Mouse (Mus musculus) spleen, embryonic (tissue): ENCODE measurements around the gene Gimap4.

Experiments
- CTCF ChIA-PET: fragments of 350-600 bp; sonication (Branson Sonifier 250); formaldehyde crosslinking; loops from one replicate; lab custom pipeline; 2022; lab: Charles Lee

Gene Gimap4

DNA sequence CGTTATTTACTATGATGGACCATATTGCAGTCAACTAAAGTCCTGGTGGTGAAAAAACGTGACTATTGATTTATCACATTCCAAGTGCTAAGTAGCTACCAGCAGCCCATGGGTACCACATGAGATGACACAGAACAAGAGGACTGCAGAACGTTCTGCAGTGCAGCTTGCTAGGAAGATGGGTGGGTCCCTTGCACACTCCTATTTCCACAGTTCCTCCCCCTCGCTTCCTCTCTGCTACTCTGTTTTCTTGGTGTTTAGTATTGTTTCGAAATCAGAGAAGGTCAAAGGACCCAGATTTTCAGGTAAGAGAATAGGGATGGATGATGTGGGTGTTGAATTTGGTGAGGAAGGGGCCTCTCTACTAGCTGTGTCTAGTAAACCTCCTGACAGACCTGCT lies at the start of gene Gimap4:
TSS of gene Gimap4 (plus strand) at position 231 of the 400 bp plus-strand sequence.
- CTCF ChIA-PET, result interaction anchor here (1.6 kb wide), 1 partner anchor 14 kb away, joined by 3 read pairs; no protein-coding TSS in a partner anchor

DNA sequence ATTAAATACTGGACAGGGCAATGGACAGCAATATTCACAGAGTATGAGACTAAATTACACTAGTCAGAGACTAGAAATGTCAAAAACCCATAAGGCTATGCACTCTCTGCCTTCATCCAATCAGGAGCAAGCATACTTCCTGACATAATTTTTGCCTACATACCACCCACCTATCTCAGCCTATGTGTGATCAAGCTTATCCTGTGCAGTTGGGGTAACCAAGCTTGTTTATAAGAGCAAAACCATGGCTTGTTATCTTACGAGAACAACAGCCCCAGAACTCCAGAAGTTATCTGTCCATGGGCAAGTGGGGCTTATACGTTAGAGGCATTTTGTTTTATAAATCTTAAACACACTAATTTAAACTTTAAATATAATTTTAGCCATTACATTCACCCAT lies 49.2 kb upstream of the Gimap4 start:
- CTCF ChIA-PET, result no interaction called here

DNA sequence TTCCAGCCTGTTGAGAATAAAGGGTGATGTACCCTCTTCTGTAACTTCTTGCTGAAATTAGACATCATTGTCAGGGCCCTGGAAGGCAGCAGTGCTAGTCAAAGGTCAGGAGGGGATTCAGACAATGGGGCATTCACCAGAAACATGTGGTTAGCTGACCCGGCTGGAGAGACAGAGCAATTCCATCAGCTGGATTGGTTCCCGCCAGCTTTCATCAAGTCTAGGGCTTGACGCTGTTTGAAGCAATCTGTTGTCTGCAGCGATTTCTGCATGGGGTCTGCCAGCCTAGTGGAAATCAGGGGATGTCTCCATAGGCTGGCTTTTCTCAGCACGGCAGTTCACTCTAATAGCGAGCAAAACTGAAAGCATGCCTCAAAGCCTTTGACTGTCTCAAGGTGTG lies 47.8 kb upstream of the Gimap4 start:
- CTCF ChIA-PET, result interaction anchor here (0.6 kb wide), 1 partner anchor 701 kb away, joined by 6 read pairs; no protein-coding TSS in a partner anchor

DNA sequence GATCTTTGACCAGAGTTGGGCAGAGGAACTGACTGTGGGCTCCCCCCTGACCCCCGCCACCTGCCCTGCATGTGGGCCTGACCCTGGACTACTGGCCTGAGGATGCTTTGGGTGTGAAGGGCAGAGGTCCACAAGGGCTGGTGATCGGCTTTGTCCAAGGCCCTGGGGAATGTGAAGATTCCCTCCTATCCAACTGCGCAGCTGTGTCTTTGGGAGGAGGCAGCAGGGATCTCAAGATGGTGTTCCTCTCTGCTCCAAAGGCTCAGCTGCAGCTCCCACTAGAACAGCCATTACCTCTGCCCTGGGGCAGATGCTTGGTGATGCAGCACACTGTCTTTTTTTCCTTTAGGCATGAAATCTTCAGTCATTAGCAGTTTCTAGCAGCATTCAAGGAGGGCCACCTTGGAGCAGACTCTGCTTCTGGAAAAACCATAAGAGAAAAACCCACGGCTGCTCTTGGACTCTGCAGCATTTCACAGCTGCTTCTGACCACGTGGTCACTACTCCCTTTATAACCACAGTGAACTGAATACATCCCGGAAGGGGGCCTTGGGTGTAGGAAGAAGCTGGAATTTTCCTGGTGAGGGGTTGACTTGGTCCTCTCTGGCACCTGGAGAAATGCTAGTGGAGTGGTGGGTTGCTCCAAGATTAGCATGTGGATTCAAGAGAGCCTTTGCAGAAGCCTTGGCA lies 46.4 kb upstream of the Gimap4 start:
- CTCF ChIA-PET, result no interaction called here

DNA sequence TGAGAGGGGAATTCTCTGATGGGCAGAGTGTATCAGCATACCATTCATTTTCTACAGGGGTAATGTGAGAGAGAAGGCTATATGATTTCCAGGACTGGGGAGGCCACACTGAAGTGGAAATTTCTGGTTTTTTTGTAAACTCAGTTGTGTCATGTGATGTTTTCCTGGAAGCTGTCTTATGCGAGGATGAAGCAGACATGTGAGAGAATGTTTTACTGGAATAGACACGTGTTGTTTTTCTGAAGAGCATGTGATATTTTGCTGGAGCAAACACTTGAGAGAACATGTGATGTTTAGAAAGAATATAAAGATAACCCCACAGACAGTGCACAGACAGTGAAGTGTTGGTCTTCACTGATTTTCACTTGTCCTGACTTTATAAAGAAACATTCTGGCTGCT lies 45.8 kb upstream of the Gimap4 start:
- CTCF ChIA-PET, result interaction anchor here (0.7 kb wide), 1 partner anchor 67 kb away, joined by 3 read pairs; no protein-coding TSS in a partner anchor

DNA sequence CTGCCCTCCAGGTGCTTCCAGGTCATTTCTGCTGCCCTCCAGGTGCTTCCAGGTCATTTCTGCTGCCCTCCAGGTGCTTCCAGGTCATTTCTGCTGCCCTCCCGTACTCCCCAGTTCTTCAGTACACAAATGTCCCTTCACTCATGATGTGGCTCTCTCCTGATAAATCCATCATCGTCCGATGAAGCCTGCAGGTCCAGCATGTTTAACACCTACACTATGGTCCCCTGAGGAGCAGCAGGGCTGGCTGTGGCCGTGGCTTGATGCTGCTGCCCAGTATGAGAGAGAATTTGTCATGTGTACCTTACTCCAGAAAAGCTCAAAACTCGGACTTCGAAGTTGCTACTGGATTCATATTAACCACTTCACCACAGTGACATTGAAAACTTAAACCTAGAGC lies 43.0 kb upstream of the Gimap4 start:
- CTCF ChIA-PET, result interaction anchor here (2.8 kb wide), 1 partner anchor 131 kb away, joined by 17 read pairs; no protein-coding TSS in a partner anchor

DNA sequence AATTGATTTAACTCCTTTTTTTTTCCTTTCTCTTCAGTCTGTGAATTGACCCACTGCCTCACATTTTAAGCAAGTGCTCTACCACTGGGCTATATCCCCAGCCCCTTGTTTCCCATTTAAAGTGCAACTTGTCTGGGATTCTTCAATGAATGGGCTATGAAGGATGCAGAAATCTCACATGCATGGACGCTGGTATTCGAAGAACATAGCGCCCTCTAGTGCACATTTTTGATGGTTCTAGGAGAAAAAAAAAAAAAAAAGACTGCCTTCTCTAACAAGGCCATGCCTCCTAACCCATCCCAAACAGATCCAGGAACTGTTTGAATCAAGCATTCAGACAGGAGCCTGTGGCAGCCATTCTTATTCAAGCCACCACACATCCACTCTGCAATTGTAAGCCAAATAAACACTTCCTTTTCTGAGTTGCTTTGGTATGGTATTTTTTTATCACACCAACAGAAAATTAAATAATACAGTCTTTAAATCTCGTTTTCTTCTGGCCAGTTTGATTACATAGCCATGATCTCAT lies 41.5 kb upstream of the Gimap4 start:
- CTCF ChIA-PET, result interaction anchor here (0.6 to 2.8 kb wide), 4 partner anchors 119 to 551 kb away, joined by 3 to 17 read pairs (median 5); no protein-coding TSS in a partner anchor

DNA sequence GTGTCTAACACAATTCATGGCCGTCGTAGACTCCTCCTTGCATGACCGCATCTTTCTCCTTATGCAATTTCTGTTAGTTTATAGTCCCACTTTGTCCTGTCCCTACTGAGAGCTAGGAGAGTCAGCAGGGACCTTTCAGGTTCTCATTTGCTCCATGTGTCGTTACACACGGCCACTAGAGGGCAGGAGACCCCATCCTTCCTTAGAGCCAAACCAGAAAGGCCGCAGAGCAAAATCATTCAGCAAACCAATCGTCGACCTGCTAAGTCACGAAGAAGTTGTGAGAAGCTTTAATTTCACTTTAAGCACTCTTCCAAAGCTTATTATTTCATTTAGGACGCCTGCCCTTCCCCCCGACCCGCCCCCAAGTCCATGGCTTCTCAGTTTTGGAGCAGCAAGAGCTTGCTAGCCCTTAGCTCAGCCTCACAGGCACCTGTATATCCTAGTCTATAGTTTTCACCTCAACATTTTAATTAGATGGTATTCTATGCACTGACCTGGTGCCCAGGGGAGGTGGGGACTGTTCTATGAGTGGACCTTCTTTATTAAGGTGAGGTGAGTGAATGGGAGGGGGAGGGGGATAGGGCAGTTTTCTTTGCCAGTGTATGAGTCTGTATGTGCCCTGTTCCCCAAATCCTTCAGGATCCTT lies 38.6 kb upstream of the Gimap4 start:
- CTCF ChIA-PET, result interaction anchor here (0.6 to 4.4 kb wide), 10 partner anchors 27 to 172 kb away, joined by 3 to 24 read pairs (median 4); partner anchors contain the start of genes Gimap3 and Gimap9

DNA sequence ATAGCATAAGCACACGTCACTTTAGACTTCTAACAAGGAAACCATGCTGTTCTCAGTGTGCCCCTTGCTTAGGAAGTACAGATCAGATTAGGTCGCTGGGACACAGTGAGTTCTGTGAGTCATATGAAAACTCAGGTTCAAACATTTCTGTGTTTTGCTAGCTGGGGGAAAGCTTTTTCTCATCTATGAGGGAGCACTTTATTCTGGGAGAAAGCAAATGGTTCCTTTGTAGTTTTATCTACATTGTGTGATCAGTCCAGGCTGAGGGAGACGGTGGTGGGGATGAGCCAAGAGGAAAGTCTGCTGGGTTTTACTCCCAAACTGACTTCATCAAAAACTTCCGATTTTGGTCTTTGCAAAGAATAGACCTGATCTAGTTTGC lies 38.0 kb upstream of the Gimap4 start:
- CTCF ChIA-PET, result interaction anchor here (0.6 to 4.4 kb wide), 11 partner anchors 28 to 172 kb away, joined by 3 to 24 read pairs (median 4); partner anchors contain the start of genes Gimap3 and Gimap5

DNA sequence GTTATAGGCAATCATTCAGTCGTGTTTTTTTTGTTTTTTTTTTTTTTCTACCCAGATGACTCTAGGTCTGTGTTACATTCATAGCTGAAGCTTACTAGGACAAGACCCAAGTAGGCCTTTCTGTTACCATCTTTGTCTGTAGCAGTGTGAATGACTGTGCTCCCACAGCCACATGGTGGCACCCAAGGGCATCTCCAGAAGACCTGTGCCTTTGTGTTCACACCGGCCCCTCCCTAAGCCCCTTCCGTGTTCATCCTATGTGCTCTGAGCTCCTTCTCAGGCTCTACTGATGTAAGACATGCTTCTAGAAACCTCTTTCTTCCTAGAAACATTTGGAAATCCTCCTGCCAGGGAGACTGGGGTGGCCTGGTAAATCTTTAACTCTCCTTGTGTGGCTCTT lies 37.4 kb upstream of the Gimap4 start, which contains the start of gene Gimap8:
TSS of gene Gimap8 (plus strand) at position 240 of the 400 bp plus-strand sequence.
- CTCF ChIA-PET, result interaction anchor here (0.6 to 4.4 kb wide), 12 partner anchors 31 to 843 kb away, joined by 3 to 24 read pairs (median 4); partner anchors contain the start of genes Gimap3 and Gimap5

DNA sequence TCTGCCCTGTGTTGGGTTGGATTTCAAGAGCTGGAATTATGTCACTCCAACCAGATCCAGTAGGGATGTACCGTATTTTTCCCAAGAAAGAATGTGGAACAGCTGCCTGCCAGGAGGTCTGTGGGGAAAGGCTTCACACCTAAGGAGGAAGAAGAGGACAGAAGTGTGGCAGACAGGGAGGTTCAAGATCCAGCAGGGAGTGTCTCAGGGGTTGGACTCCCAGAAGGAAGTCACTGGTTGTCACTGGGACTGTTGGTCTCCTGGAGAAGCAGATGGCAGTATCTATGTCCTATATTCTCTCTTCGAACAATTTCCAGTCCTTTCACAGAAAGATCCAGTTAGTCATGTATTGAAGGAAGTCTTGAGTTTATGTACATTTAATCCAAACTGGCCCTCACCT lies 36.7 kb upstream of the Gimap4 start:
- CTCF ChIA-PET, result interaction anchor here (0.6 to 4.4 kb wide), 9 partner anchors 16 to 210 kb away, joined by 3 to 24 read pairs (median 4); partner anchors contain the start of gene Gimap3

DNA sequence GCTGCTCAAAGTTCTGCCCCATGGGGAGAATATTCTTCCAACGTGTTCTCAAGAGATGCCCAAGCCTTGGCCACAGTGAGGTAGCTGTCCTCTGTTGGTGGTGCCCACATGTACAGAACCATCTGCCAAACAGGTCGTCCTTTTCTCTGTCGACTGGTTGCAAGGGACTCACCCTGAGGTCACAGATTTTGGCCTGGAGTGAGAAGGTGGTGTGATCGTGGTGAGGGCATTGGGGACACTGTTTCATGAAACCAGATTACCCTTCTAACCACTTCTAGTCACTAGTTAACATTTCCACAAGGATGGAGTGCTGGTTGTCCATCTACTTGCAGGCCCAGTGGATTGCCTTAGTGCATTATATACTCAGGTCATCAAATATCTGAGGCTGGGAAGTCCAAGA lies 35.6 kb upstream of the Gimap4 start:
- CTCF ChIA-PET, result interaction anchor here (0.6 to 4.4 kb wide), 2 partner anchors 27 to 122 kb away, joined by 3 to 24 read pairs; partner anchors contain the start of genes Gimap3 and Gimap9

DNA sequence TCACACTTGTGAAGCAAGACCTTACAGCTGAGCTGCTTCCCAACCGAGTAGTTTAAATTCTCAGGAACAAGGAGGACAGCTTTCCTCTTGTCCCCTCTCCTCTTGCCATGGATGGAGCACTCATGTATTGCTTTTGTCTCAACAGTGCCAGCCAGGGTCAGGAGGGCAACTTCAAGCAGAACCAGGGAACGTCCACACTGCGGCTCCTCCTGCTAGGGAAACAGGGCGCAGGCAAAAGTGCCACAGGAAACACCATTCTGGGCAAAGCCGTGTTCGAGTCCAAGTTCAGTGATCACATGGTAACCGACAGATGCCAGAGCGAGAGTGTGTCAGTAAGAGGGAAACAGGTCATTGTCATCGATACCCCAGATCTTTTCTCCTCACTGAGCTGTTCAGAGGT lies 34.3 kb upstream of the Gimap4 start:
- CTCF ChIA-PET, result interaction anchor here (0.6 to 1.5 kb wide), 3 partner anchors 8 to 70 kb away, joined by 3 to 5 read pairs (median 4); no protein-coding TSS in a partner anchor

DNA sequence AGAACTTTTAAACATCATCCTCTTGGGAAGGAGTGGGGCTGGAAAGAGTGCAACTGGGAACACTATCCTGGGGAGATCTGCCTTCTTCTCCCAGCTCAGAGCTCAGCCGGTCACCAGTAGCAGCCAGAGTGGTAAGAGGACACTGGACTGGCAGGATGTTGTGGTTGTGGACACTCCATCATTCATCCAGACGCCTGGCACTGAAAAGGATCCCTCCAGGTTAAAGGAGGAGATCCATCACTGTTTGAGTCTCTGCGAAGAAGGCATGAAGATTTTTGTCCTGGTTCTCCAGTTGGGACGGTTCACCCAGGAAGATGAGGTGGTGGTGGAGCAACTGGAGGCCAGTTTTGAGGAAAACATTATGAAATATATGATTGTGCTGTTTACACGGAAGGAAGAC lies 25.6 kb upstream of the Gimap4 start:
- CTCF ChIA-PET, result interaction anchor here (0.7 to 0.9 kb wide), 3 partner anchors 9 to 265 kb away, joined by 3 to 25 read pairs (median 12); no protein-coding TSS in a partner anchor

DNA sequence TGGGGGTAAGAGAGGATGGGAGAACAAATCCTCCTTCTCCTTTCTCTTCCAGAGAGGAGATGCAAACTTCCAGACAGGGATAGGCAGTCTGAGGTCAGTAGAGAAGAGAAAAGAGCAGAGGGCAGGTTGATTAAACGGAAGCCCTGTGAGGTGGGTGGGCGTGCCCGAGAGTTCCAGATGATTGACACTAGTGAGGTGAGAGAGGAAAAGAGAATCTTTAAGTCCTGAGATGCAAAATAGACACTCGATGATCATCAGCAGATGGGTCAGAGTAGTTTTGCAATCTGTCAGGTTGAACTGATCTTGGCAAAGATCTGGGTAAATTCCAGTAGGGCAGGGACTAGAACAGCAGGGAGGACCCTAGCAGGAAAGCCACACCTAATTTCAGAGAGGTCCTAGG lies 19.6 kb upstream of the Gimap4 start:
- CTCF ChIA-PET, result no interaction called here

DNA sequence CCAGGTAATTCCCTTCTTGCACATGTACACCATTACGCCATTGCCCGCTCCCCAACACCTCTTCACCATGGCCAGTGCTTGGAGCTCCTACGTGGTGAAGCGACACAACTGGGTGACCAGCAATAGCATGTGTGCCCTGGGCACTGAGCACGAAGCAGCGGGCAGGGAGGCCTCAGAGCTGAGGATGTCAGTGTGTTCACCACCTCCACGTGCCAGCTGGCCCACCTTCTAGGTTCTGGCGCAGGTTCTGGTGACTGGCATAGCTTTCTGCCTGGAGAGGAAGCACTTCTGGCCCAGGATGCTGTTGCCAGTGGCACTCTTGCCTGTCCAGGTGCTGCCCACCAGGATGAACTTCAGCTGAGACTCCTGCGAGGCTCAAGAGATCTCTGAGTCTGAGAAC lies 18.9 kb upstream of the Gimap4 start:
- CTCF ChIA-PET, result no interaction called here

DNA sequence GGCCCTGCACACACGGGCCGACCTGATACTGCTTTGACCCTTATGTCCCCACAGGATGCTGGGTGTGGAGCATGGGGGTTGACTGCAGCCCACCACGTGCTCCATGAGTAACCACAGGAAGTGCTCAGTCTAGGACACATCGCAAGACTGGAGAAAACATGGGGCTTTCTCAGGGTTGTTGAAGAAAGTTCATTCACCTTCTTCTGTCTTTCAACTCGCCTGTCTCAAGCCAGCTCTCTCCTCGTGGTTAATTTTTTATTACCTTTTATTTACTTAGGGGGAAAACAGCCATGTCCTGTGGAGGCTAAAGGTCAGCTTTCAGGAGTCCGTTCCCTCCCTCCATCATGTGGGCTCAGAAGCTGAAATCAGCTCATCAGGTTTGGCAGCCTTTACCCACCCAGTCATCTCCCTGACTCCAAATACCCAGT lies 18.2 kb upstream of the Gimap4 start:
- CTCF ChIA-PET, result interaction anchor here (0.7 to 0.8 kb wide), 3 partner anchors 16 to 50 kb away, joined by 3 to 7 read pairs (median 3); no protein-coding TSS in a partner anchor

DNA sequence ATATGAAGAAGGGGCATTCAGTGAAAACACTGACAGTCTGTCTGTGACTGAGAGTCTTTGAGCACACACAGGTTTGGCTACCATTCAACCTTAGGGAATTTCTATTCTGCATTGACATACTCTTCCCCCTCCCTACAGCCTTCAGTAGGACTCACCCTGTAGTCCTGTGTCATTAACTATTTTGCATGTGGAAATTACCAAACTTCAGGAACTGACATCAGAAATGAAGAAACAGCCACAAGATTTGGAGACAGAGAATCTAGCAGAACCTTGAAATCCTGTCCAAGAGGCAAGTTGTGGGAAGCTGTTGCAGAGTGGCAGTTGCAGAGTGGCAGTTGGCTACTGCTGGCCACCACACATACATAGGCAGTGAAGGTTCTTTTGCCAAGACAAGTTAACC lies 16.3 kb upstream of the Gimap4 start:
- CTCF ChIA-PET, result no interaction called here

DNA sequence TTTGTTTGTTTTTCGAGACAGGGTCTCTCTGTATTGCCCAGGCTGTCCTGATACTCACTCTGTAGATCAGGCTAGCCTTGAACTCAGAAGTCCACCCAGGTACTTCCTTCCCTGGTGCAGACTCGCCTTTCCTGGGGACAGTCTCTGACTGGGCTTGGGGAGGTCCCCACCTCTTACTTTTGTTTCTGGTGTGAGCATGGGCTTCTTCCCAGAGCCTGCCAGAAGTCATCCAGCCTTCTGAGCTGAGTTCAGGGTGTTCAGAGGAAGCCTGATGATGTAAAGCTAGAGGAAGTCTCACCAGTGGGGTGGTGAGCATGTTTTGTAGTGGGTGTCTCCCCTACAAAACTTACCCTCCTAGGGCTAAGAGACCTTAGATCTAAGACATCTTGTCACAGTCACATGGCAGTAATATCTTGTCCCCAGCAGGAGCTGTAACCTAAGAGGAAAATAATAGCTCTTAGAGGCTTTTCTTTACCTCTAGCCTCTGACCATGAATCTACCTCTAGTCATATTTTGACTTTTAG lies 14.8 kb upstream of the Gimap4 start:
- CTCF ChIA-PET, result interaction anchor here (0.7 kb wide), 1 partner anchor 18 kb away, joined by 3 read pairs; no protein-coding TSS in a partner anchor

DNA sequence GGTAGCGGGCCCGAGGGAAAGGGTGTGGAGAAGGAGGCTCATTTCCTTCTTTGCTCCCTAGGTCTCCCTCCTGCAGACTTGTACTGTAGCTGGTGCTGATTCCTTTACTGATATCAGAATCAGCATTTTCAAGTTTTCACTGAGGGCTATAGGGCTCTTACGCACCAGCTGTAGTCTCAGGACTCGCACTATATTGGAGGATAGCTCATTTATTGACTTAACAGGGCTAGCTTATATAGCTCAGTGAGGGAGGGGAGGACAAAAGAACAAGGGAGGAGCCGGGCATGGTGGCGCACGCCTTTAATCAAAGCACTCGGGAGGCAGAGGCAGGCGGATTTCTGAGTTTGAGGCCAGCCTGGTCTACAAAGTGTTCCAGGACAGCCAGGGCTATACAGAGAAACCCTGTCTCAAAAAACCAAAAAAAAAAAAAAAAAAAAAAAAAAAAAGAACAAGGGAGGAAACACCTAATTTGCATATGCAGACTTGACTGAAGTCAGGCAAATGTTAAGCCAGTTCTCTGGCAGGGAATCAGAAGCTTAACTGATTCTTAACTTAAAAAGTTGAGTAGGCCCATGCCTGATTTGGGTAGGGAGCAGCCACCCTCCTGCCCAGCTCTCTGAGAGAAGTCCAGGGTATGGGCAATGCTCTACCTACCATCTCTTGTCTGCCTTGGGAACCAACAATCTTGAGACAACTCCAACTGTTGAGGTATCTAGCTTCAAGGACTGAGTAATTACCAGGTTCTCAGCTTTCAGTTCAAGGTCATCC lies 9.9 kb upstream of the Gimap4 start:
- CTCF ChIA-PET, result interaction anchor here (0.6 to 1.7 kb wide), 6 partner anchors 18 to 319 kb away, joined by 3 to 6 read pairs (median 4); no protein-coding TSS in a partner anchor
